Mouse (Mus musculus) limb, embryonic 15.5 days (tissue): ENCODE results near the gene Fcgr1. TPM values are rescaled to one million over a fixed set of nuclear protein-coding genes. Genes with fewer than 3 reads are reported as not detected.
"Not testable (repeated sequence)": the region's sequence is repeated elsewhere in the genome, so short reads cannot be mapped to it uniquely, and the experiment has no call there.

ENCODE experiments used
- ATAC-seq: fragments of 200-750 bp; cut with Nextera tagmentation; 2 replicates; pipeline ENCODE4 v1.8.0; 2017; ENCODE audit warnings: low read depth, moderate TSS enrichment; ENCODE audit not compliant: insufficient number of reproducible peaks, low FRiP score, low TSS enrichment
- H3K27ac ChIP-seq: fragments of 300-500 bp; sonication (generic); 2 replicates; pipeline ENCODE4 v1.5.1; 2015; ENCODE audit warnings: moderate library complexity, mild to moderate bottlenecking, inconsistent platforms
- H3K27me3 ChIP-seq: fragments of 300-500 bp; sonication (generic); 2 replicates; pipeline ENCODE4 v1.6.1; 2015; ENCODE audit warnings: inconsistent platforms
- H3K36me3 ChIP-seq: fragments of 300-500 bp; sonication (generic); 2 replicates; pipeline ENCODE4 v1.6.1; 2015; ENCODE audit warnings: inconsistent platforms
- H3K4me1 ChIP-seq: fragments of 300-500 bp; sonication (generic); 2 replicates; pipeline ENCODE4 v1.6.1; 2015; ENCODE audit warnings: inconsistent platforms
- H3K4me2 ChIP-seq: fragments of 300-500 bp; sonication (generic); 2 replicates; pipeline ENCODE4 v1.6.1; 2015; ENCODE audit warnings: mild to moderate bottlenecking, inconsistent platforms
- H3K4me3 ChIP-seq: fragments of 300-500 bp; sonication (generic); 2 replicates; pipeline ENCODE4 v1.5.1; 2015; ENCODE audit warnings: mild to moderate bottlenecking, inconsistent platforms
- H3K9ac ChIP-seq: fragments of 300-500 bp; sonication (generic); 2 replicates; pipeline ENCODE4 v1.6.1; 2015; ENCODE audit warnings: inconsistent platforms
- H3K9me3 ChIP-seq: fragments of 300-500 bp; sonication (generic); 2 replicates; pipeline ENCODE4 v1.6.1; 2016; ENCODE audit warnings: inconsistent platforms
- WGBS: fragments of 180-500 bp; shearing (Covaris S2); methylation state at CpG from one replicate; pipeline ENCODE4 v1.1.7; 2015; 5-methylcytosine and 5-hydroxymethylcytosine counted together
- polyA plus RNA-seq: library from polyadenylated mRNA; unstranded; fragments of >200 nt; fragmentation: Nextera tagmentation; extraction: Ambion mirVana; gene quantifications from 2 replicates; pipeline ENCODE4 v1.2.1, GENCODE M21; 2015

Gene Fcgr1
- polyA plus RNA-seq, 1 experiment from 2014 or later: 2.6 TPM

GRCm38 (mm10) chr3:96333396-96334174, 39.8 kb upstream of the Fcgr1 start:
- ATAC-seq: no peak
- Histone ChIP-seq H3K9ac (no peak overlapping the region), H3K27ac (no peak overlapping the region), H3K4me2 (peak overlapping the region; percentile 22), H3K36me3 (no peaks in the 10 kb centered on the region), H3K9me3 (no peaks in the 10 kb centered on the region; the same call in 1 of the 2 replicates), H3K4me1 (peaks cover 17% of the 10 kb centered on the region), H3K27me3 (peaks cover 97% of the 10 kb centered on the region), H3K4me3 (peak overlapping the region; percentile 16)
- WGBS: 2% methylated on average over 25 of the region's 25 CpGs

DNA sequence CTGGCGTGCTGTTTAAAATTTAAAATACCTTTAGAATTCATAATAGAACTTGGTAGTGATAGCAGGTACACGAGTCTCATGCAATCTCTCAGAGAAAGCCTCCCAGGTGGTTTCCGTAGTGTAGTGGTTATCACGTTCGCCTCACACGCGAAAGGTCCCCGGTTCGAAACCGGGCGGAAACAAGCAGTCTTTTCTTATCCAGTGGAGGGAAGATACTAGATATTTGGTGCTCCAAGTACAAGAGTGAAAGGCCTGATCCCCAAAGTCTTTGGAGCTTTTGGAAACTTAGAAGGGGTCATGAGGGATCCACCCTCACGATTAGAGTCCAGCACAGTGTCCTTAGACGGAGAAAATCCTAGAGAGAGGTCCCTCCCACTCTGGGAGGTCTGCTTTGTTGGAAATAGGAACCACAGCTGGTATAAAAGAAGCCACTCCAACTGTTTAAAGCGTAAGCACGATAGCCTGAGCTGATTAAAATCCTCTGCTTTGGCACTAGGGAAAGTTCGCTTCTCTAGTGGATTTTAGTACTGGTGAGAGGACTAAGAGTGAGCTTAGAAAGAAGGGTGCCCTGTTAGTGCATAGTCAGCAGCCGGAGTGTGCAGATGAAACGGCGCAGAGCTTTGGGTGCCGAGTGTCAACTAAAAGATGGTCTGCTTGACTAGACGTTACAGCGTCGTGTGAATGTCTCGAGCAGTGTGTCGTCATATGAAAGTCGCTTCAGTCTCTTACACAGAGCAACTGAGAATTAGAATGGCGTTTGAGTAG, 39.0 kb upstream of the Fcgr1 start:
- no peak for ATAC-seq
- no peak overlapping the region for H3K4me2 ChIP-seq

GRCm38 (mm10) chr3:96332000-96332399, 38.2 kb upstream of the Fcgr1 start:
- no peak overlapping the region for H3K4me3 ChIP-seq
- H3K36me3 ChIP-seq: no peaks in the 10 kb centered on the region
- ATAC-seq: no peak
- no peak overlapping the region for H3K4me2 ChIP-seq
- peaks cover 92% of the 10 kb centered on the region for H3K27me3 ChIP-seq
- WGBS: 25% methylated on average over 14 of the region's 14 CpGs
- no peak overlapping the region for H3K9ac ChIP-seq
- H3K27ac ChIP-seq: no peak overlapping the region
- peaks cover 27% of the 10 kb centered on the region for H3K4me1 ChIP-seq
- H3K9me3 ChIP-seq: no peaks in the 10 kb centered on the region; the same call in 1 of the 2 replicates

More for the DNA sequence above, 39.0 kb upstream of the Fcgr1 start:
- Histone ChIP-seq H3K9me3 (no peaks in the 10 kb centered on the region; the same call in 1 of the 2 replicates), H3K9ac (no peak overlapping the region), H3K4me3 (no peak overlapping the region), H3K27me3 (peaks cover 93% of the 10 kb centered on the region), H3K36me3 (no peaks in the 10 kb centered on the region), H3K27ac (no peak overlapping the region), H3K4me1 (peaks cover 20% of the 10 kb centered on the region)
- whole genome bisulfite sequencing: 3% methylated on average over 27 of the region's 27 CpGs

DNA sequence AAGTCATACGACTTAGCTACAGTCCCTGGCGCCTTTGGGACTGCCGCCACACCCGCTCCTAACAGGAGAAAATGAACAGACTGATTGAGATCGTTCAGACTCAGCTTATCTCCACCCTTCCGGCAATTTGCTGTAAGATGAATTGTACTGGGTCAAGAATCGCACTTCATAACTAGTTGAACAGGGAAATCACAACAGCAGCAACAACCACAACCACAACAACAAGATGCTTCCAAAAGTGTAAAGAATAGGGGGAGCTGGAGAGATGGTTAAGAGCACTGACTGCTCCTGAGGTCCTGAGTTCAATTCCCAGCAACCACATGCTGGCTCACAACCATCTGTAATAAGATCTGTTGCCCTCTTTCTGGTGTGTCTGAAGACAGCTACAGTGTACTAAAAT, 37.7 kb upstream of the Fcgr1 start:
- Histone ChIP-seq H3K27ac (no peak overlapping the region), H3K9ac (no peak overlapping the region), H3K36me3 (no peaks in the 10 kb centered on the region), H3K4me2 (no peak overlapping the region), H3K9me3 (no peaks in the 10 kb centered on the region; the same call in 1 of the 2 replicates), H3K27me3 (peaks cover 91% of the 10 kb centered on the region), H3K4me3 (no peak overlapping the region), H3K4me1 (peaks cover 27% of the 10 kb centered on the region)
- WGBS: 63% methylated on average over 7 of the region's 7 CpGs
- ATAC-seq: no peak

- ATAC-seq: no peak
- Histone ChIP-seq H3K4me1 (peaks cover 27% of the 10 kb centered on the region), H3K9ac (no peak overlapping the region), H3K4me2 (no peak overlapping the region), H3K27ac (no peak overlapping the region), H3K4me3 (no peak overlapping the region), H3K36me3 (no peaks in the 10 kb centered on the region), H3K9me3 (no peaks in the 10 kb centered on the region), H3K27me3 (peaks cover 91% of the 10 kb centered on the region)
- WGBS: 65% methylated on average over 7 of the region's 7 CpGs
Observed at GRCm38 (mm10) chr3:96330603-96331002, 36.8 kb upstream of the Fcgr1 start.

GRCm38 (mm10) chr3:96330181-96330580, 36.4 kb upstream of the Fcgr1 start:
- H3K27me3 ChIP-seq: peaks cover 90% of the 10 kb centered on the region
- WGBS: 82% methylated on average over 4 of the region's 4 CpGs

GRCm38 (mm10) chr3:96328730-96329387, 35.1 kb upstream of the Fcgr1 start:
- Histone ChIP-seq H3K4me3 (no peak overlapping the region), H3K4me1 (peaks cover 23% of the 10 kb centered on the region), H3K9ac (no peak overlapping the region), H3K4me2 (0 out of 2 replicates have a peak overlapping the region, but pooled peaks have one; percentile 59), H3K27ac (no peak overlapping the region), H3K9me3 (no peaks in the 10 kb centered on the region), H3K27me3 (peaks cover 83% of the 10 kb centered on the region), H3K36me3 (no peaks in the 10 kb centered on the region)
- ATAC-seq: no peak
- 16% methylated on average over 15 of the region's 15 CpGs for WGBS

More at GRCm38 (mm10) chr3:96330181-96330580, 36.4 kb upstream of the Fcgr1 start:
- no peak overlapping the region for H3K4me2 ChIP-seq
- H3K4me1 ChIP-seq: peaks cover 27% of the 10 kb centered on the region
- H3K36me3 ChIP-seq: no peaks in the 10 kb centered on the region
- H3K4me3 ChIP-seq: no peak overlapping the region
- ATAC-seq: no peak
- H3K9ac ChIP-seq: no peak overlapping the region
- H3K9me3 ChIP-seq: no peaks in the 10 kb centered on the region
- H3K27ac ChIP-seq: no peak overlapping the region

DNA sequence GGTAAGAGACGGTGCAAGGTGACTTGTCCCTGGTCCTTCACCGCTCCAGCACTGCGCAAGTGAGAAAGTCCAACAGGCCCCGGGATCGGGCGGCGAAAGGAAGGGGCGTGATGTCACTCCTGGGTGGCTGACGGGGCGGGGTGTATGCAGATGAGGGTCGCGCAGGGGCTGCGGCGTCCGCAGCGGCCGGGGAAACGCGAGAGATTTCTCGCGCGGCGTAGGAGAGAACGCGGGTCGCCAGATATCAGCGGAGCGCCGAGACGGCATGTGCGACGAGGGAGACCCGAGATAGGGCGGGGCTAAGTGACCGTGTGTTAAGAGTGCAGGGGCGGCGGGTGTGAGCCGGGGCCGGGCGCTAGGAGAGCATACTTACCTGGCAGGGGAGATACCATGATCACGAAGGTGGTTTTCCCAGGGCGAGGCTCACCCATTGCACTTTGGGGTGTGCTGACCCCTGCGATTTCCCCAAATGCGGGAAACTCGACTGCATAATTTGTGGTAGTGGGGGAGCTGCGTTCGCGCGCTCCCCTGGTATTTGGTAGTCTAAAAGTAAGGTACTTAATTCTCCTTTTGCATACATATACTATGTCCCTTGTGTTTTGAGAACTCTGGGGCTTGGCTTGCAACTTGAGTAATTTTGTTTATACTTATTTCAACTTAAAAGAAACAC, 34.4 kb upstream of the Fcgr1 start:
- peaks cover 82% of the 10 kb centered on the region for H3K27me3 ChIP-seq
- H3K4me2 ChIP-seq: peak overlapping the region; percentile 59
- under 1% methylated on average over 48 of the region's 49 CpGs for WGBS
- not testable (repeated sequence) for H3K9me3 ChIP-seq, H3K27ac ChIP-seq, H3K9ac ChIP-seq, H3K36me3 ChIP-seq
- H3K4me3 ChIP-seq: peak overlapping the region; percentile 41
- H3K4me1 ChIP-seq: peaks cover 19% of the 10 kb centered on the region
- peak; percentile 75; the same call in 1 of the 2 replicates for ATAC-seq

DNA sequence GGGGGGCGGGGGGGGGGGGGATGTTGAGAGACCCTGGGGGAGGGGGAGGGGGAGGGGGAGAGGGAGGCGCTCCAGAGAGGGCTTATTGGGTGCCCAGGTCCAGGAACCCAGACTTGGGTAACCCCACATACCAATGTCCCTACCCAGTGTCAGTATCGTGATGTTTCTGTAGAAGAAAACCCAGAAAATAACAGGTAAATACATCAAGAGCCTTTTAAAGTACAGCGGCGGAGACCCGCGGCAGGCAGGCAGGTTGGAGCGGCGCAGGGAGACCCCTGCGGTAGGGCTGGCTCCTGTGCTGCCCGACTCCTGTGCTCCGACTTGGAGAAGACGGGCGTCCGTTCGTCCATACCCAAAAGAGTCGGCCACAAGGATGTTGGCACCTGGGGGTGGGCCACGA, 33.9 kb upstream of the Fcgr1 start:
- 0% methylated on average over 15 of the region's 18 CpGs for WGBS
- Histone ChIP-seq H3K27me3 (peaks cover 78% of the 10 kb centered on the region), H3K4me2 (peak overlapping the region; percentile 59), H3K4me1 (peaks cover 15% of the 10 kb centered on the region), H3K36me3 (no peaks in the 10 kb centered on the region), H3K9me3 (no peaks in the 10 kb centered on the region), H3K9ac (no peak overlapping the region), H3K4me3 (peak overlapping the region; percentile 41), H3K27ac (no peak overlapping the region)
- no peak for ATAC-seq

DNA sequence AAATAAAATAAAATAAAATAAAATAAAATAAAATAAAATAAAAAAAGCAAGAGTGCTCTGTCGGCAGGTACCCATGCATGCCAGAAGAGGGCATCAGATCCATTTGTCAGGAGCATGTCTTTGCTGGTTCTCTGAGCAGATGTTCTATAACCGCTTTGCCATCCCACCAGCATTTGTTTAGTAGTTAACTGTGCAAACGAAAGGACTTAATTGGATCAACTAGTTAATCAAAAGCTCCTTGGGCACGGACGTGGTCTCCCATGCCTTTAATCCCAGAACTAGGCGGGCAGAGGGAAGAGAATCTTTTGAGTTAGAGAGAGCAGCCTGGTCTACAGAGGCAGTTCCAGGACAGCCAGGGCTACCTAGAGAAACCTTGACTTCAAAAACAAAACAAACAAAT, 33.4 kb upstream of the Fcgr1 start:
- WGBS: 1% methylated on average over 6 of the region's 6 CpGs
- Histone ChIP-seq H3K27me3 (peaks cover 78% of the 10 kb centered on the region), H3K4me2 (no peak overlapping the region), H3K4me3 (no peak overlapping the region), H3K9ac (no peak overlapping the region), H3K4me1 (peaks cover 13% of the 10 kb centered on the region), H3K9me3 (no peaks in the 10 kb centered on the region), H3K36me3 (no peaks in the 10 kb centered on the region), H3K27ac (no peak overlapping the region)
- ATAC-seq: no peak

DNA sequence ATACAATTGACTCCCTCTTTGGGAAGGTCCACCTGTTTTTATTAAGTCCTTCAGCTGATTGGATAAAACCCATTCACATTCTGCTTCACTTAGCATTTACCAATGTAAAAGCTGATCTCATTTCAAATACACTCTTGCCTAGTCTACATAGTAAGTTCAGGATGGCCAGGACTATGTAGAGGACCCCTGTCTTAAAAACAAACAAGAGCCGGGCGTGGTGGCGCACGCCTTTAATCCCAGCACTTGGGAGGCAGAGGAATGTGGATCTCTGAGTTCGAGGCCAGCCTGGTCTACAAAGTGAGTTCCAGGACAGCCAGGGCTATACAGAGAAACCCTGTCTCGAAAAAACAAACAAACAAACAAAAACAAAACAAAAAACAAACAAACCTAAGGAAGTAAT, 30.0 kb upstream of the Fcgr1 start:
- not testable (repeated sequence) for H3K4me2 ChIP-seq, H3K4me3 ChIP-seq, H3K9ac ChIP-seq, ATAC-seq, H3K36me3 ChIP-seq, H3K9me3 ChIP-seq, H3K27ac ChIP-seq
- Histone ChIP-seq H3K4me1 (peaks cover 10% of the 10 kb centered on the region; the same call in 1 of the 2 replicates), H3K27me3 (peaks cover 55% of the 10 kb centered on the region)
- 63% methylated on average over 6 of the region's 6 CpGs for WGBS
